Mouse (Mus musculus) E14TG2a.4 (cell line): ENCODE measurements around the gene Lect2.

Experiments used
- CTCF ChIP-seq: conservative IDR thresholded peaks from 2 replicates; pipeline ENCODE4 v1.5.1; 2014; ENCODE audit warnings: low read length
- NANOG ChIP-seq: IDR thresholded peaks from 2 replicates; pipeline ENCODE4 v1.6.1; 2014; ENCODE audit warnings: borderline replicate concordance, low read length, mixed read lengths
- POU5F1 ChIP-seq: IDR thresholded peaks from 2 replicates; pipeline ENCODE4 v1.6.1; 2014; ENCODE audit warnings: low read length, borderline replicate concordance

GRCm38 (mm10) chr13:56527846-56528245 is 20.5 kb downstream of the Lect2 start:
- TF ChIP-seq CTCF (no peak), NANOG (no peak), POU5F1 (no peak)
